Mouse (Mus musculus) large intestine, adult 2 months (tissue): ENCODE measurements at regions not wholly inside any gene's neighbourhood (a gene's known extent, or its start where the extent isn't known, plus 50 kb on each side); places are given as distances from the start of the nearest gene placed in this dataset.

ENCODE experiments used
- DNase-seq: peaks from one replicate; pipeline ENCODE4 v3.0.0-alpha.2; 2012; ENCODE audit warnings: low read depth, low spot score
- WGBS: fragments of 180-500 bp; shearing (Covaris S2); methylation state at CpG from one replicate; pipeline ENCODE4 v1.1.7; 2018; 5-methylcytosine and 5-hydroxymethylcytosine counted together

DNA sequence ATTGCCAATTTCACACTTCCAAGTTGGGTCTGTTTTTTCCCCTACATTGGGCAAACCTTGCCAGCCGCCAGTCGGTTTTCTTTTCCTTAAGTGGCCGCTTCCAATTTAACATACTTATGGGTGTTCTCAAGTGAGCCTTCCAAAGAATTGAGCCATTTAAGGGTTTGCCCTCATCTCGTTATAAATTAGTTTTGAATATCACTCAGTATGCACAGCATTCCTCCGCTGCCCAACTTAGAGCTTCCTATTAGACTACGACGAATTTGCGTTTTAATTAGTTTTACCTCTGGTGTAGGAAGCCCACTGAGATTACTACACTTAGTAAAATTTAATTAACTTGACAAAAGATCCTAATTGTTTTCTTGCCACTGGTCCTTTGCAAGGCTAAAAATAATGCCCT lies 209.9 kb downstream of the Cdh11 start:
- no peak for DNase-seq
- 86% methylated on average over 8 of the region's 8 CpGs for WGBS

DNA sequence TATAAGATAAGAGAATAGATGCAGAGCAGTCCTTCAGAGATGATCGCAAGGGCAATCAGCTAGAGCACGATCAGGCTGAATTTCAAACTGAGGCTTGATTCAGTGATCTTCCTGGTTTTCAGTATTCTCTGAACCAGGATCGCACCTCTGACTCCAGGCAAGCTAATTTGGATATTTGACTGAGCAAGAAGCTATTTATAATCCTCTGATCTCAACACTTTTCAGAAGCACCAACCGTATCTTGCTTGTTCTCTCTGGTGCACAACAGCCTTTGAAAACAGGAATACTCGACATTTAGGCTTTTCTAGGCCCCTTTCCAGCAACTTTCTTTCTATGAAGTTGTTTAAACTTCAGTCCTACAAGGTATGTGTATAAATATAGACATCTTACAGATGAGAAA lies 217.7 kb downstream of the Cdh11 start:
- no peak for DNase-seq
- 79% methylated on average over 5 of the region's 5 CpGs for WGBS

- no peak for DNase-seq
- 63% methylated on average over 6 of the region's 6 CpGs for WGBS
These were observed 231.2 kb downstream of the Cdh11 start for GRCm38 (mm10) chr8:102554213-102554612.

DNA sequence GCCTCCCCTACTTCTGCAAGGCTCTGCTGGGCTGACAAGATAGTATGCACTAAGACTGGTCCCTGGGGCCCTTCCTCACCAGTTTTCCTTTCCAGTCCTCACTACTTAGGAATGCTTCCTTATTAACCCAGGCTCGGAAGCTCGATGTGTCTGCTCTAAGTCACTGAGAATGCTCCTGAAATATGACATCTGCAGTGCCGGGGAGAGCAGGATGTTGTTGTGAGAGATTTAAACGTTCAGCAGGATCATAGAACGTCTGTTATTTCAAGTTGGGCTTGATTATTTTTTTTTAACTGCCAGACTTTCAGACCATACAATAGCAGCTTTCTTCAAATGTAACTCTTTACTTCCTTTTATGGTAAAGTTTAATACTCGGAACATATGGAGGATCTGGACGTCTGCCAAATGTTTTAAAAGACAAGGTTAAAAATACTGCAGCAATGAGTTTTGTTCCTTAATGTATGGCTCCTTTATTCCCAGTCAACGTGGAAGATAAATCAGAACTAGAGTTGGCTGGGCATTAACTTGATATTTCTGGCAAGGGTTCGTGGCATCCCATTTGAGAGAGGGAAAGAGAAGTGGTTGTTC lies 232.0 kb downstream of the Cdh11 start:
- DNase-seq: peak; percentile 4
- 6% methylated on average over 9 of the region's 9 CpGs for WGBS

- 56% methylated on average over 3 of the region's 3 CpGs for WGBS
- DNase-seq: no peak
These were observed 246.6 kb downstream of the Cdh11 start for GRCm38 (mm10) chr8:102538886-102539285.

- WGBS: 69% methylated on average over 3 of the region's 3 CpGs
- DNase-seq: no peak
These were observed 247.4 kb downstream of the Cdh11 start for GRCm38 (mm10) chr8:102538068-102538467.

- no peak for DNase-seq
These were observed 267.0 kb downstream of the Cdh11 start for GRCm38 (mm10) chr8:102518446-102518845.

- DNase-seq: no peak
These were observed 269.7 kb downstream of the Cdh11 start for GRCm38 (mm10) chr8:102515748-102516147.

- 80% methylated on average over 2 of the region's 2 CpGs for WGBS
- DNase-seq: no peak
These were observed 270.5 kb downstream of the Cdh11 start for GRCm38 (mm10) chr8:102514805-102515424.

GRCm38 (mm10) chr8:102500751-102501150 lies 284.7 kb downstream of the Cdh11 start:
- DNase-seq: no peak

DNA sequence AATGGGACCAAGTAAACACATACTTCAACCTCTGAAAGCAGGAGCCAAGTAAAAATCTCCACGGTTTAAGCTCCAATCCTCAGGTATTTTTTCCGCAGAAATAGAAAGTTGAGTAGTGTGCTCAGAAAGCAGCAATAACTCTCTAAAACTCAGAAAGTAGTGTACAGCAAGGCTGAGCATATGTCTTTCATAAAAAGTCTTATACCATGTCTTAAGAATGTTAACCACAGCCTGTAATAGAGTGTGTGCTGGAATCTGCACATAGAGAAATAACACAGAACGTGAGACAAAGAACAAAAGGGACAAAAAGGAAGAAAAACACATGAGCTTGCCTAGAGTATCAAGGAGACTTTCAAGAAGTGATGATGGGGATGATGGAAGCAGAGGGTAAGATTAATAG lies 285.2 kb downstream of the Cdh11 start:
- no peak for DNase-seq
- 82% methylated on average over 3 of the region's 3 CpGs for WGBS

More at GRCm38 (mm10) chr8:102500751-102501150, 284.7 kb downstream of the Cdh11 start:
- 77% methylated on average over 4 of the region's 4 CpGs for WGBS

DNA sequence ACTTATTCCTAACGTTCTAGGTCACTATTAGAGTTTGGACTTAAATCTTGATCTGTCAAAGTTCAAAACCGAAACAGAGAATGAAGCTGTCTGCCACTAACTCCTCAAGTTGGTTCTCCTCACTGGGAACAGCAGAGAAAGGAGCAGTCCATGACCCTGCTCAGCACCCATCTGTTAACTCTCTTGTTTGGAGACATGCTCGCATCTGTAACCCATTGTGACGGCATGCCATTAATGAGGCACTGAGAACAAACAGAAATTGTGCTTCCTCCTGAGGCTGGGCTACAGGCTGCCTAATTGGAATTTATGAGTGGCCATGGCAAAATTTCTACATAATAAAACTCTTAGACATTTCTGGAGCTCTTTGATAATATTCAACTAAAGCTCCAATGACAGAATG lies 286.4 kb downstream of the Cdh11 start:
- WGBS: 57% methylated on average over 4 of the region's 4 CpGs
- DNase-seq: no peak

DNA sequence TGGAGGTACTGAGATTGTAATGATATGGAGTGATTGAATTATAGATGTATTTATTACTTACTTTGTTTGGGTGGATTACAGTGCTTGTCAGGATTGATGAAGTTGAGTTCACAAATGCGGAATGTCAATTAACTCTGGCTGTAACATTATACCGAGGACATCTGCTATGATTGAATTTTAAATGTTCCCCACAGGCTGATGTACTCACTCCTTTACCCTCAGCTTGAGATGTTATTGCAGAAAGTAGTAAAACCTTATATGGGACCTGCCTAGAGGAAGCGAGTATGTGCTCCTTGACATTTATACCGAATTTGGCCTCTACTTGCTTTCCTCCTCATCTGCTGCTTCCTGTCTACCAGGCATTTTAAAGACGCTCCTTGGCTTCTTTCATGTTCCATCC lies 288.3 kb downstream of the Cdh11 start:
- DNase-seq: no peak
- 80% methylated on average over 5 of the region's 5 CpGs for WGBS

GRCm38 (mm10) chr8:102496698-102497097 lies 288.7 kb downstream of the Cdh11 start:
- no peak for DNase-seq

- DNase-seq: no peak
- 30% methylated on average over 1 of the region's 1 CpGs for WGBS
These were observed 289.4 kb downstream of the Cdh11 start for GRCm38 (mm10) chr8:102496021-102496420.

- DNase-seq: no peak
These were observed 294.4 kb downstream of the Cdh11 start for GRCm38 (mm10) chr8:102491015-102491414.

DNA sequence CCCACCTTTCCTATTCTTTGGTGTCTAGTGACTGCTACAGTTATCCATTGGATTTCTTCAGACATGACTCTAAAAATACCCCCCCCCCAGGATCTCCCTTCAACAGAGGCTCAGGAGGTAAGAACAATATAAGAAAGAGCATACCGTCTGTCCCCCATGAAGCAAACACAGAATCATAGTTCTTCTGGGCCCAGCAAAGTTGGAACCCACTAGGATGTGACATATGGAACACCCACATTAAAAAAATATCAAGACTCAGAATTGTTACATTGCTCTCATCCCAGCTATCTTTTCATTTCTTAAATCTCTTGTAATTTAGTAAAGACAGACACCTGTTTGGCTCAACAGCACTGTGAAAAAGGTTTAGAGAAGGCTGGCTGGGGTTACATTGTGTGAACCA lies 297.2 kb downstream of the Cdh11 start:
- 84% methylated on average over 1 of the region's 1 CpGs for WGBS
- DNase-seq: no peak

- no peak for DNase-seq
- 81% methylated on average over 6 of the region's 6 CpGs for WGBS
These were observed 297.6 kb downstream of the Cdh11 start for GRCm38 (mm10) chr8:102487796-102488195.

- no peak for DNase-seq
- WGBS: 74% methylated on average over 12 of the region's 12 CpGs
These were observed 310.2 kb downstream of the Cdh11 start for GRCm38 (mm10) chr8:102475166-102475802.

GRCm38 (mm10) chr8:102474192-102474591 lies 311.2 kb downstream of the Cdh11 start:
- no peak for DNase-seq

GRCm38 (mm10) chr8:102471352-102471751 lies 314.1 kb downstream of the Cdh11 start:
- 89% methylated on average over 1 of the region's 1 CpGs for WGBS
- no peak for DNase-seq

More at GRCm38 (mm10) chr8:102474192-102474591, 311.2 kb downstream of the Cdh11 start:
- 60% methylated on average over 2 of the region's 2 CpGs for WGBS
